Mouse (Mus musculus) G1E-ER4 (cell line): ENCODE results near the gene Cbr4. TPM values are rescaled to one million over a fixed set of nuclear protein-coding genes. Genes with fewer than 3 reads are reported as not detected.

Experiments used
- GATA1 ChIP-seq: IDR thresholded peaks from one replicate; pipeline ENCODE4 v1.8.0; 2012; ENCODE audit warnings: low read length, inconsistent platforms
- polyA plus RNA-seq: library from polyadenylated mRNA; stranded (reverse); fragments of >175 nt; gene quantifications from 2 replicates; pipeline ENCODE4 v1.2.3, GENCODE M21; 2012

Cbr4 gene
- polyA plus RNA-seq, 1 experiment, result 5.7 TPM

DNA sequence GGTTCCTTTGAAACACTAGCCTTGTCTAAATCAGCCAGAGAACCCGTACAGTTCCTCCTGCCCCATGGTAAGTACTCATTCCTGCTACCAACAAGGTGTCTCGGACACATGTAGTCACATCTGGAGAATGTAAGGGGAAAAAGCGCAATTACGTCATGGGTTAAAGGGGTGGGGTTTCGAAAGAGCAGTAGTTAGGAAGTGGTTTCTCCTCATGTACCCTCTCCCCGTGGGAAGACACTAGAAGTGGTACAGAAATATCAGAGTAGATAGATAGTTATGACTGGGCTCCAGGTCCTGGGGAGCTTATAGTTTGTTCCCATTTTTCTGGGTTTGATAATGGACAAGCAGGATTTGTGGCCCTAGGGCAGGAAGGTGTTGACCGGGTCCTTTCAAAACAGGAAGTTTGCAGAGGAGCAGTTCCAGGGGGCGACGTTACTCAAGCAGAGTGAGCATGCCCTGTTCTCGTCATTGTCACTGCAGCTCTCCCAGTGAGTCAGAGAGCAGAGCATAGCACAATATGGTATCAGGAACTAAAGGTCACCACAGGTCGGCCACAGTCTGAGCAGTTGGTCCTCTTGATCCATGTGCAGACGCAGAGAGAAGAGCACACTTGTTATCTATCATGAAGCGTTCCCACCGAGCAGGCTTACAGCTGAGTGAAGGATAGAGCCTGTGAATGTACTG is 30.1 kb downstream of the Cbr4 start:
- no peak for TF ChIP-seq GATA1

- TF ChIP-seq GATA1, result no peak
These were observed 34.6 kb downstream of the Cbr4 start for GRCm38 (mm10) chr8:61522132-61522531.

DNA sequence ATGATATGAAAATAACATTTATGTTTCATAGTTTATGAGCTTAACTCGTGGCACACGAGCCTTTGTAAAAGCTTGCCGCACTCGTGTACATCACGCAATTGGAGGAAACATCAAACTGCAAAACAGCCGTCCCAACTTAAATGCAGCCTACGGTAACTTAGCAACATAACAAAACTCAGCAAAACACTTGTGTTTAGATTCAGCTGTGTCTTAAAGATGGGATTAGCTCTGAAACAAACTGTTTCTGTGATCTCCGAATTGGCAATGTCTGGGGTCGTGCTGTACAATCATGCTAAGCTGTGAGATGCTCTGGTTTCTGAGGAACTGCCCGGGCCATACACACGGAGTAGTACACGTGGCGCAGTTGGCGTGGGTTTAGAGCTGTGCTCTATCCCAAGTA is 39.5 kb downstream of the Cbr4 start:
- TF ChIP-seq GATA1, result no peak

GRCm38 (mm10) chr8:61528197-61528596 is 40.7 kb downstream of the Cbr4 start:
- TF ChIP-seq GATA1, result no peak

GRCm38 (mm10) chr8:61528642-61529041 is 41.1 kb downstream of the Cbr4 start:
- no peak for TF ChIP-seq GATA1

- no peak for TF ChIP-seq GATA1
These were observed 44.6 kb downstream of the Cbr4 start for GRCm38 (mm10) chr8:61531944-61532795.

- no peak for TF ChIP-seq GATA1
These were observed 45.3 kb downstream of the Cbr4 start for GRCm38 (mm10) chr8:61532831-61533230.

DNA sequence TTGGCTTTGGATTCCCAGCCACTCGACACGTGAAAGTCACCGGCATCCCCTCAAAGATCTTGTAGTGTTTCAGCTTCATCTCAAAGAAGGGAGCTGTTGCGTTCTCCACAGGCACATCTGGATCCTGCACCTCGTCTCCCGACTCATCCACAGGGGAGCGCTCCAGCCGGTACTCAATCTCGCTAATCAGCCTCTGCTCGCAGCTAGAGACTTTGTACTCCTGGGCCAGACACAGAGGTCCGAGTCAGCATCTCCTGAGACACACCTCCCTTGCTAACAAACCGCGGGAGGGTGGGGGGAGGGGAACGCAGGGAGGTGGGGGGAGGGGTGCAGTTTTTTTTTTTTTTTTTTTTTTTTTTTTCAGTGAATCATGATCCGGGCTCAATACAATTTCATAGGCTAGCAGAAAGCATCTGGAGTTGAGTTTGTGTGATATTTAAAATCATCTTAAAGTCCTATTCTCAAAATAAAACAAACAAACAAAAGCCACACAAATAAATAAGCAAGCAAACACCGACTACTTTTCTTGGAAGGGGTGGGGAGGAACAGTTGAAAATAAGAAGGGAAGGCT is 45.9 kb downstream of the Cbr4 start:
- no peak for TF ChIP-seq GATA1

DNA sequence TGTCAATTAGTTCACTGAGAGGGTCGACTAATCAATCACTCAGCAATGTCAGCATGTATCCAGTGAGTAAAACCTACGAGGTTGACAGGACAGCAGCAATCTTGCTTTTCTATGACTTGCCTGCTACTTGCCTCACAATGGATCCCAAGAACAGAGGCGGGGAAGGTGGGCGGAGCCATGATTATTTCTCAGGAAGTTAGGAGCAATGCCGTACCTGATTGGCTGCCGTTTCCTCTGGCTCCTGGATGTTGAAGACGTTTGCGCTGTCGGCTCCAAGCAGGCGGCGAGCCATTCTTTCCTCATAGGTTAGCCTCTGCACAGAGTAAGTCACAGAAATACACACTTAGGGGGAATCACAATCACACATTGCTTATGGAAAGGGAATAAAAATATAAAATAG is 47.9 kb downstream of the Cbr4 start:
- no peak for TF ChIP-seq GATA1

- no peak for TF ChIP-seq GATA1
These were observed 49.9 kb downstream of the Cbr4 start for GRCm38 (mm10) chr8:61537471-61537870.

GRCm38 (mm10) chr8:61539828-61540500 is 52.4 kb downstream of the Cbr4 start:
- TF ChIP-seq GATA1, result no peak

- no peak for TF ChIP-seq GATA1
These were observed 62.1 kb downstream of the Cbr4 start for GRCm38 (mm10) chr8:61549585-61549984.

DNA sequence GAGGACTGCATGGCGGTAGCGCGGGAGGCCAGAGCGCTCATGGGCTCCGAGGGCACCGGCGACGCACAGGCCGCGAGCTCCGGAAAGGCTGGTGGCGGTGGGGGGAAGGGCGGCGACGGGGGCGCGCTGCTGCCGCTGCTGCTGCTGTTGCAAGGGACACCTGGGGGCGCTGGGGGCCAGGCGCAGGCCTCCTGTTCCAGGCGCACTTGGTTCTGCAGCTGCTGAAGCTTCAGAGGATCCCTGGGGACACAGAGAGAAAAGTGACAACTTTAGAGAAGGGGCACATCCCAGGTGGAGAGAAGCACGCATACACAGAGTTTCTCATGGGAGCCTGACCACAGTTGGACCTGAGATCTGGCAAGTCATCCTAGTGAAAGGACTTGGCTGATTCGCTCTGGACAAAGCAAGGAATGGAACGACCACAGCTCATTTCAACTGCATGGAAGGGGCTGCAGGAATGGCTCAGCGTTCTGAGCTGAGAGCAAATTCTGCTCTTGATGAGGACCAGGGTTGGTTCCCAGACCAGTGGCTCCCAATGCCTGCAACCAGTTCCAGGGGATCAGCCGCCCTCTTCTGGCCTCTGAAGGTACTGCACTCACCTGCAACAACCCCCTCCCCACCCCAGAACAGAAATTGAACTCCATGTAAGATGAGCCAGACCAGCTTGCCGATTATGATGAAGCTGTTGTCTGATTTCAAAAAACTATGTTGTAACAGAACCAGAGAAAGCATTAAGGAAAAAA is 62.6 kb downstream of the Cbr4 start:
- TF ChIP-seq GATA1, result no peak

DNA sequence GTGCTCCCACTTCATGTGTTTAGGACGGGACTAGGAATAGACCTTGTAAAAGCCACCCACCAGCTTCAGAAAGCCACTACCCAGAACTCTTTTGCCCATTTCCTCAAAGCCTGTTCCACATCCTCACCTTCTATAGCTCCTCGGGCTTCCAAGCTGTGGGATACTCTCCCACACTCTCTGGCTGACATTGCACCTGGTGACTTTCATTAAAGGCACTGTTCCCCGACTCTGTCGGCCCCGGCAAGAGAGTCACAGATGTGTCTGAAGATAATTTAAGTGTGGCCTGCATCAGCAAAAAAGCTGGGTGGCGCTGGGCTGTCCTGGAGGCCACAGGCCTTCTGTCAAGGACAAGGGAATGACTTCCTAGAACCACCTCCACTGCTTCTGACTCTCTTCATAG is 64.7 kb downstream of the Cbr4 start:
- TF ChIP-seq GATA1, result no peak

DNA sequence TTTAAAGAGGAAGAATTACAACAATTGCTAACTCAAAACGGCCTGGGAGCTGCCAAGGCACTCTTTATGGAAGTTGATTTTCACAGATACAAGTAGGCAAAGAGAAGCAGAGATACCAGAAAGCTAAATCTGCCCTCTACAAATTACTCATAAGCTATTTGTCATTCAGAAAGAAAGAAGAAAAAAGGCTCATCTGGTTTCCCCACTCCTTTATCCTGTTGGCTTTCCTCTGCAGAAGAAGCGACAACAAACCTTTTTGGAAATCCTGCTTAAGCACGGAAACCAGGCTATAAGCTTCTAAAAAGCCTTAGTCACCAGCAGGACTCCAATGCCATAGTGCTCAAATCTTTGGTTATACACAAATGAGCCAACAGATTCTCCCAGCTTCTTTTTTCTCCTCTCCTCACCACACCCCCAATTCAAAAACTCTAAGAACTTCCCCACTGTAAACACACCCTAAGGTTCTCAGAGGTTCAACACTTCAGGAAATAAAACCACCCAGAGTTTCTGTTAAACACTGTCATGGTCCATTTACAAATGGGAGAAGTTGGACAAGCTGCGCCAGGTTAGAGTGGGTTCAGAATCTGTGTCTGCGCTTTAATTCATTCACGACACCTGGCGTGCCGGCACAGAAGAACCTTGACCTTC is 65.3 kb downstream of the Cbr4 start:
- no peak for TF ChIP-seq GATA1

DNA sequence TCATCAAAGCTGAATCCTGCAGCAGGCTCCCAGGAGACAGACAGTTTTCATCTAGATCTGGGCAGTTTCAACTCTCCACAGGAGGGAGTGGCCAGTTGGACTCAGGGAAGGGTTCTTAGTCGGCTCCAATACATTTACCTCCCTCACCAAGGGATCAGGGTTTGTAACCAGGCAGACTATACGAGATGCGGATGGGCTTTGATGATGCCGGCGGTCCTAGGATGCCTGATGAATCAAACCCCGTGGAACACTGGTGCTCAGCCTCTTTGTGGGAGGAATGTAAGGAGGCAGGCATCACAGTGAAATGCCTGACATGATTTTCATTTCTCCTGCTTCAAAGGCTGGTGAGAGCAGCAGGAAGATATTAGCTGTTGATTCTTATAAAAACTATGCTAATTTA is 67.8 kb downstream of the Cbr4 start:
- no peak for TF ChIP-seq GATA1
